Mouse (Mus musculus) left cerebral cortex, postnatal 25 days (tissue): ENCODE data around the gene Zbtb33. TPM values are rescaled to one million over a fixed set of nuclear protein-coding genes. Genes with fewer than 3 reads are reported as not detected.

Experiments used
- microRNA-seq, 2 experiments: library from miRNA; unstranded; fragments of <30 nt; microRNA quantifications; one replicate each; pipeline ENCODE4 v1.2.0; 2022
- total RNA-seq, 2 experiments: library from RNA; stranded (reverse); gene quantifications; 2 replicates each; pipeline ENCODE4 v1.2.3; 2021

Zbtb33 gene
- total RNA-seq, 2 experiments from 2014 or later = 21.0 to 26.3 TPM

Small RNA genes lying within 50 kb of the gene (microRNA-seq; reads per million reads assigned to microRNA genes)
- gene Mir3110 = 0 to 0.34 reads per million in 2 experiments

Other genes starting within 250 kb of the Zbtb33 start
- gene Btg1-ps1, start 171.0 kb upstream of the Zbtb33 start, total RNA-seq = not detected
- not detected for gene Btg1-ps2, start 146.7 kb upstream of the Zbtb33 start, total RNA-seq
- not detected for gene Rhox10, start 123.3 kb upstream of the Zbtb33 start, total RNA-seq
- not detected for gene Rhox11, start 104.7 kb upstream of the Zbtb33 start, total RNA-seq
- gene Rhox12, start 78.9 kb upstream of the Zbtb33 start, total RNA-seq = not detected
- gene Rhox13, start 68.6 kb upstream of the Zbtb33 start, total RNA-seq = not detected
- gene Tmem255a, start 62.6 kb downstream of the Zbtb33 start, total RNA-seq = 10 to 100 TPM; 16.4 to 19.5 TPM
- not detected for gene Atp1b4, start 126.4 kb downstream of the Zbtb33 start, total RNA-seq